Mouse (Mus musculus) hindbrain, postnatal 0 days (tissue): ENCODE results near the gene Stra6. TPM values are rescaled to one million over a fixed set of nuclear protein-coding genes. Genes with fewer than 3 reads are reported as not detected.

Source experiments
- ATAC-seq: fragments of 200-750 bp; cut with Nextera tagmentation; 2 replicates; pipeline ENCODE4 v1.8.0; 2017; ENCODE audit warnings: mild to moderate bottlenecking, moderate TSS enrichment, moderate library complexity
- DNase-seq: peaks from one replicate; pipeline ENCODE4 v3.0.0-alpha.2; 2015; ENCODE audit warnings: low spot score
- H3K27ac ChIP-seq: fragments of 300-500 bp; sonication (generic); 2 replicates; pipeline ENCODE4 v1.5.1; 2014; ENCODE audit warnings: mild to moderate bottlenecking
- H3K27me3 ChIP-seq: fragments of 300-500 bp; sonication (generic); 2 replicates; pipeline ENCODE4 v1.6.1; 2014; ENCODE audit warnings: low read length, mixed read lengths; ENCODE audit not compliant: insufficient read depth
- H3K36me3 ChIP-seq: fragments of 300-500 bp; sonication (generic); 2 replicates; pipeline ENCODE4 v1.6.1; 2014; ENCODE audit warnings: low read length, mixed read lengths; ENCODE audit not compliant: insufficient read depth
- H3K4me1 ChIP-seq: fragments of 300-500 bp; sonication (generic); 2 replicates; pipeline ENCODE4 v1.6.1; 2014; ENCODE audit warnings: antibody characterized with exemption, low read length, mixed read lengths; ENCODE audit not compliant: insufficient read depth
- H3K4me2 ChIP-seq: fragments of 300-500 bp; sonication (generic); 2 replicates; pipeline ENCODE4 v1.6.1; 2014; ENCODE audit warnings: low read depth, mild to moderate bottlenecking, low read length, moderate library complexity, mixed read lengths
- H3K4me3 ChIP-seq: fragments of 300-500 bp; sonication (generic); 2 replicates; pipeline ENCODE4 v1.5.1; 2014; ENCODE audit warnings: low read length
- H3K9ac ChIP-seq: fragments of 300-500 bp; sonication (generic); replicated peaks from 2 replicates; pipeline ENCODE4 v1.6.1; 2014; ENCODE audit warnings: mild to moderate bottlenecking, low read length, moderate library complexity, mixed read lengths
- H3K9me3 ChIP-seq: fragments of 300-500 bp; sonication (generic); 2 replicates; pipeline ENCODE4 v1.6.1; 2016; ENCODE audit warnings: low read length, mixed read lengths
- CTCF ChIP-seq: IDR thresholded peaks from 2 replicates; pipeline ENCODE4 v1.5.1; 2016; ENCODE audit warnings: antibody characterized with exemption, control low read depth, low read depth
- WGBS: fragments of 180-500 bp; shearing (Covaris S2); extraction: QIAGEN DNeasy Blood & Tissue Kit; methylation state at CpG from one replicate; pipeline ENCODE4 v1.1.7; 2014; 5-methylcytosine and 5-hydroxymethylcytosine counted together
- polyA plus RNA-seq: library from polyadenylated mRNA; unstranded; fragments of >200 nt; fragmentation: Nextera tagmentation; extraction: Ambion mirVana; gene quantifications from 2 replicates; pipeline ENCODE4 v1.2.1, GENCODE M21; 2015
- total RNA-seq: library from RNA; depleted of rRNA; stranded (reverse); fragments of >200 nt; gene quantifications from 2 replicates; pipeline ENCODE4 v1.2.3, GENCODE M21; 2014

Stra6 gene
- total and polyA plus RNA-seq, 2 experiments from 2014 or later, result 7.5 to 19.2 TPM

DNA sequence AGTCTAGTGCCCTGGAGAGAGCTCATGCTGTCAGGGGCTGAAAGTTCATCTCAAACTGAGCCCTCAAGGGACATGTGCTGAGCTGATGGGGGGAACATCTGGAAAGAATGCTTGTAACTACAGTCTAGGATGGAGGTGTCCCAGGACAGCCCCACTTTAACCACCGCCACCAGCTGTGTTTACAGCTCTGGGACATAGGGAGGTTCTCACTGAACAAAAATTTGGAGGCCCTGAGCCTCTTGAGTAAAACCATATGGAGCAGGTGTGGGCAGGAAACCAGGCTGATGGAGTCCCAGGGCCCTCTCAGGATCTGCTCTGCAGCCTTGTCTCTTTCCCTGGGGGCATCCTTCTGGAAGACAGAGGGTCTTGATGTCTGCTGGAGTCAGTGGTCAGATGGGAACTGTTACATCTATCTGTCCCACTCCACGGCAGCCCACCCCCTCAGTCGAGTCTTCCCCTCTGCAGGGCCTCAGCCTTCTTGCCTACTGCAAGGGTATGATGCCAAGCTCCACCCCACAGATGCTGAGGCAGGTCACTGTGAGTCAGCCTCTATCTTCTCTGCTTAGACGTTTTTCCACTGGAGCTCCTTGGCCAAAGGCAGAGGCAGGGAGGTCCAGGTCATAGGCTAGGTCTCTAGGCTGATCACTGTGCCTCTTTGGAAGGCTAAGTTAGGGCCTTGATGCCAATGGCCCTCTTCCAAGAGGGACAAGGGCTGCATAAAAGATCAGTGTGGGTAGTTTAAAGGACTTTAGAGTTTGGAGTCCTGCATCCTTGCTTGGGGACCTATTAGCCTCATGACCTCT, 28.2 kb downstream of the Stra6 start:
- Histone ChIP-seq H3K27me3 (no peaks in the 10 kb centered on the region), H3K9me3 (no peaks in the 10 kb centered on the region), H3K4me3 (no peak overlapping the region), H3K4me1 (peaks cover 23% of the 10 kb centered on the region), H3K27ac (peak overlapping the region; percentile 48; the same call in 1 of the 2 replicates), H3K9ac (no peak overlapping the region), H3K36me3 (no peaks in the 10 kb centered on the region), H3K4me2 (no peak overlapping the region)
- DNase-seq (no peak), ATAC-seq (no peak)
- WGBS, result 54% methylated on average over 4 of the region's 4 CpGs
- no peak for TF ChIP-seq CTCF

DNA sequence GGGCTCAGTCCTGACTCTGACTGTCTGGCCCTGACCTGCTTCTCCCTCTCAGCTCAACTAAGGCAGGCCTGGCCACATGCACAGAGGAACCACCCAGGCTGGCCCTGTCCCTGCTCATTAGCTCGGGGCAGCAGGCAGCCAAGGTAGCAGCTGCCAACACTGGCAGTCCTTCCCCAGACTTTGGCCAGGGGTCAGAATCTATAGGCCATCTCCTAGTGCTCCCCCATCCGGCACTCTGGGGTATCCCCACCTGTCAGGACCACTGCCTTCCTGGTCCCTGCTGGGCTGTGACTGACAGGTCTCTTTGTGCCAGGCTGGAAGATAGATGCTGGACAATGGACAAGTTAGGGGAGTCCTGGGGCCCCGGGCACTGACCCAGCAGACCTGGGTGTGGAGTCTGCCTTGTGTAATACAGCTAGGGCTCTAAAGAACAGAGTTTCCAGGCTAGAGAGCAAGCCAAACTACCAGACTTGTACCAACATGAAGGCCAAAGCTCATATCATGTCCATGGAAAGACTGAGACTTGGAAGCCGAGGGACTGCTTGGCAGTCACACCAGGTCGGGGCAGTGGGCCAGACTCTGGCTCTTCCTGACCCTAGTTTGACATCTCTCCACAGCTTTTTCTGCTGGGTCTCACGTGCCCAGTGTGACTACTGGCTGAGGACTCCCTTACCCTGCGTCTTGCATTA, 29.1 kb downstream of the Stra6 start:
- H3K4me1 ChIP-seq, result peaks cover 27% of the 10 kb centered on the region
- 31% methylated on average over 7 of the region's 7 CpGs for WGBS
- H3K27ac ChIP-seq, result peak overlapping the region; percentile 48; the same call in 1 of the 2 replicates
- TF ChIP-seq CTCF, result peak; percentile 42; the same call in 1 of the 2 replicates
- ATAC-seq (peak; percentile 82), DNase-seq (peak; percentile 86)
- H3K9ac ChIP-seq, result no peak overlapping the region
- no peaks in the 10 kb centered on the region for H3K27me3 ChIP-seq
- H3K4me3 ChIP-seq, result no peak overlapping the region
- H3K4me2 ChIP-seq, result no peak overlapping the region
- H3K9me3 ChIP-seq, result no peaks in the 10 kb centered on the region
- no peaks in the 10 kb centered on the region for H3K36me3 ChIP-seq

DNA sequence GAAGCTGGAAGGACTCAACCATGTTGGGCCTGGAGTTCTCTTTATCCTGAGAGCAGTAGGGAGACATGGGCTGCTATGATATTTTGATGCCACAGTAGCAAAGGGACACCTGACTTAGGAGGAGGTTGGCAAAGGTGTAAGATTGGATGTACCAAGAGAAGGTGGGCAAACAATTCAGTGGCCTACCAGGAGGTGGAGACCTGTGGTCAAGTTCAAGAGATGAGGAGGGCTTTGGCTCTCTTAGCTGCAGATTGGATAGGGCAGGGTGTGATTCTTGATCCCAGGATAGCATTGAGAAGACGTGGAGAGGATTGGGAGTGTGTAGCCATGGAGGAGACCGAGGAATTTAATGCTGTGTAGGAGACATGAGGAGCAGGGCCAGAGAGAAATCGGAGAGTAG, 30.2 kb downstream of the Stra6 start:
- 62% methylated on average over 3 of the region's 3 CpGs for WGBS
- peak; percentile 41 for TF ChIP-seq CTCF
- no peaks in the 10 kb centered on the region for H3K36me3 ChIP-seq
- no peaks in the 10 kb centered on the region for H3K27me3 ChIP-seq
- no peak overlapping the region for H3K9ac ChIP-seq
- peaks cover 22% of the 10 kb centered on the region for H3K4me1 ChIP-seq
- ATAC-seq (no peak), DNase-seq (no peak)
- H3K27ac ChIP-seq, result no peak overlapping the region
- no peak overlapping the region for H3K4me2 ChIP-seq
- H3K9me3 ChIP-seq, result no peaks in the 10 kb centered on the region
- no peak overlapping the region for H3K4me3 ChIP-seq

DNA sequence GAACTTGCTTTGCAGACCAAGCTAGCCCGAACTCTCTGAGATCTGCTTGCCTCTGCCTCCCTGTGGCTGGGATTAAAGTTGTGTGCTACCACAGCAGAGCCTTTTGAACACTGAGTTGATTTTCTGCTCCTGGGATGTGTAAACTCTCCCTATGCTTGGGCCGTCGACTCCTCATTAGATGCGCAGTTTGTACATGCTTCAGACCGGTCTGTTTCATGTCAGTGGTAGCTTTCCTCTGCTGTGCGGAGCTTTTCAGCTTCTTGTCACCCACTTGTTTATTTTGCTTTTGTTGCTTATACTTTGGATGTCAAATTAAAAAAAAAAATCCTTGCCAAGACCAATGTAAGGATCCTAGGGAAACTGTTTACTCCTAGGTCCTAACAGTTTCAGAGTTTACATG, 32.4 kb downstream of the Stra6 start:
- Histone ChIP-seq H3K4me1 (peaks cover 22% of the 10 kb centered on the region), H3K4me2 (no peak overlapping the region), H3K27ac (no peak overlapping the region), H3K36me3 (no peaks in the 10 kb centered on the region), H3K9ac (no peak overlapping the region), H3K4me3 (no peak overlapping the region), H3K9me3 (no peaks in the 10 kb centered on the region), H3K27me3 (no peaks in the 10 kb centered on the region)
- ATAC-seq (no peak), DNase-seq (no peak)
- 65% methylated on average over 6 of the region's 6 CpGs for WGBS
- no peak for TF ChIP-seq CTCF

DNA sequence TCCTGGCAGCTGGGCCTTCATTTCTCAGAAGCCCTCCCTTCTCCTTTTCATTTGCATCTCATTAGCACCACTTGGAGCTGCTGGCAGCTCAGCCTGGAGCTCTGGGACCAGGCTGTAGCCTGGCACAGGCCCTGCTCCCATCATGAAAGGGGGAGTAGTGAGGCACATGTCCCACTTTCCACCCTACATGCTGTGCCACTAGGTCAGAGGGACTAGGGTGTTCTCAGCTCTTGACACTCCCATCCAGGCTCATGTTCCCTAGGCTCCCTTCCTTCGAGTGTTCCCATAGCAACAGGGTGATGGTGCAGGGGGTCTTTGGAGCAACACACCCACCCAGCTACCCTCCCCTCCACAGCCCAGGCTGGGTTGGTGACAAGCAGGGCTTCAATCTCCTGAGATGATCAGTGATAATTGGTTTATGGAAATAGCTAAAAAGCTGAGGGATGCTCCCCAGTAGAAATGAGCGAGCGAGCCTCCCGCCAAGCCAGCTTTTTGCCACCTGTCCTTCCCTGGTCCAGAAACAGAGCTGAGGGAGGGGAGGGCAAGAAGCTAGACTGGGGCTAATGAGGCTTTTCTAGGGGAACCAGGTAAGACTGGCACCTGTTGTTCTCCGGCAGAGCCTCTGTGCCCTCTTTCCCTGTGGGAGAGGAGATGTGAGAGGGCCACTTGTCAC, 33.2 kb downstream of the Stra6 start:
- Histone ChIP-seq H3K27ac (peak overlapping the region; percentile 62; the same call in 1 of the 2 replicates), H3K36me3 (no peaks in the 10 kb centered on the region), H3K27me3 (no peaks in the 10 kb centered on the region), H3K4me2 (no peak overlapping the region), H3K4me1 (peaks cover 18% of the 10 kb centered on the region), H3K4me3 (no peak overlapping the region), H3K9me3 (no peaks in the 10 kb centered on the region), H3K9ac (peak overlapping the region; percentile 13; the same call in 1 of the 2 replicates)
- ATAC-seq (peak; percentile 76), DNase-seq (peak; percentile 83)
- 41% methylated on average over 5 of the region's 5 CpGs for WGBS
- no peak for TF ChIP-seq CTCF

DNA sequence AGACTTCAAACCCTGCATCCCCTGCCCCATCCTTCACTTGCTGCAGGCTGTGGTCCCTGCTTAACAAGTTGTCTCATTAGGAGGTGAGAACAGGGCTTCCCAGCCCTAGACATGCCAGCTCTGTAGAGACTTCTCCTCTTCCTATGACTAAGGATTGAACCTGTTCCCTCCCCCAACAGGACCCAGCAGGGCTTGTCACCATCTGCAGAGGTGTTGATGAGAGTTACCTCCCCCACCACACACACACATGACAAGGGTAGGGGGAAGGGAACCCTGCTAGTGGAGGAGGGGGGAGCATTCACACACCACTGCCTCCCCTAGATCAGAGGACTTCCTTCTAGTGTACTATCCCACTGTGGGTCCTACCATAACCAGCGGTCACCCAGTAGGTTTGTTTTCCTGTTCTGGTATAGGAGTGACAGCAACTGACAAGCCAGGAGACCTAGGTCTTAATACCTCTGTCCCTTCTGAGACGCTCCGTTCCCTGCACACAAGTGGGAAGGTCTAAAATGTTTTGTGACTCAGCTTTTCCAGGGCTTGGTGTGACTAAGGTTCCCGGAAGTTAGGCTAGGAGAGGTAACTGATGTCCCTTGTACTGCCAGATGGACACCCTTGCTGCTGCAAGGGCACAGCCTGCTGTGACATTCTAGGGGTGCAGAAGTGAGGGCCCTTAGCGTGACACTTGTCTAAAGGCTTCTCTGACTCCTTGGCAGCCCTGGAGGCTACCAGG, 36.4 kb downstream of the Stra6 start:
- WGBS, result 83% methylated on average over 5 of the region's 5 CpGs
- ATAC-seq (peak; percentile 19; the same call in 1 of the 2 replicates), DNase-seq (no peak)
- Histone ChIP-seq H3K27ac (no peak overlapping the region), H3K9ac (no peak overlapping the region), H3K27me3 (no peaks in the 10 kb centered on the region), H3K36me3 (no peaks in the 10 kb centered on the region), H3K9me3 (no peaks in the 10 kb centered on the region), H3K4me3 (no peak overlapping the region), H3K4me2 (no peak overlapping the region), H3K4me1 (peaks cover 17% of the 10 kb centered on the region)
- no peak for TF ChIP-seq CTCF
